Mouse (Mus musculus) liver, embryonic 11.5 days (tissue): ENCODE measurements around the gene Hmga1. TPM values are rescaled to one million over a fixed set of nuclear protein-coding genes. Genes with fewer than 3 reads are reported as not detected.

Experiments
- ATAC-seq: fragments of 200-750 bp; cut with Nextera tagmentation; replicated peaks from 2 replicates; pipeline ENCODE4 v1.8.0; 2017; ENCODE audit warnings: moderate number of reproducible peaks, mild to moderate bottlenecking, moderate TSS enrichment, moderate library complexity; ENCODE audit not compliant: low FRiP score
- DNase-seq: peaks from one replicate; pipeline ENCODE4 v3.0.0-alpha.2; 2017; ENCODE audit warnings: low spot score
- H3K27ac ChIP-seq: fragments of 300-500 bp; sonication (generic); 2 replicates; pipeline ENCODE4 v1.5.1; 2014; ENCODE audit warnings: mild to moderate bottlenecking, low read depth, low read length, control low read depth
- H3K27me3 ChIP-seq: fragments of 300-500 bp; sonication (generic); replicated peaks from 2 replicates; pipeline ENCODE4 v1.6.1; 2014; ENCODE audit warnings: low read length, mixed read lengths; ENCODE audit not compliant: control insufficient read depth, insufficient read depth
- H3K36me3 ChIP-seq: fragments of 300-500 bp; sonication (generic); 2 replicates; pipeline ENCODE4 v1.6.1; 2014; ENCODE audit warnings: mild to moderate bottlenecking, low read length, moderate library complexity, mixed read lengths; ENCODE audit not compliant: control insufficient read depth, insufficient read depth
- H3K4me1 ChIP-seq: fragments of 300-500 bp; sonication (generic); replicated peaks from 2 replicates; pipeline ENCODE4 v1.6.1; 2014; ENCODE audit warnings: low read length, mixed read lengths; ENCODE audit not compliant: control insufficient read depth, insufficient read depth
- H3K4me2 ChIP-seq: fragments of 300-500 bp; sonication (generic); 2 replicates; pipeline ENCODE4 v1.6.1; 2014; ENCODE audit warnings: mild to moderate bottlenecking, control low read depth, moderate library complexity
- H3K4me3 ChIP-seq: fragments of 300-500 bp; sonication (generic); 2 replicates; pipeline ENCODE4 v1.5.1; 2014; ENCODE audit warnings: low read depth, low read length, control low read depth
- H3K9ac ChIP-seq: fragments of 300-500 bp; sonication (generic); 2 replicates; pipeline ENCODE4 v1.6.1; 2014; ENCODE audit warnings: low read depth, low read length, control low read depth
- H3K9me3 ChIP-seq: fragments of 300-500 bp; sonication (generic); 2 replicates; pipeline ENCODE4 v1.6.1; 2016; ENCODE audit warnings: low read length, inconsistent platforms, mixed read lengths; ENCODE audit not compliant: control insufficient read depth
- WGBS: fragments of 180-500 bp; shearing (Covaris S2); extraction: QIAGEN DNeasy Blood & Tissue Kit; methylation state at CpG from one replicate; pipeline ENCODE4 v1.1.7; 2014; 5-methylcytosine and 5-hydroxymethylcytosine counted together
- polyA plus RNA-seq: library from polyadenylated mRNA; unstranded; fragments of >200 nt; fragmentation: Nextera tagmentation; extraction: Ambion mirVana; gene quantifications from 2 replicates; pipeline ENCODE4 v1.2.1, GENCODE M21; 2014

The Hmga1 gene
- polyA plus RNA-seq, 1 experiment from 2014 or later = 675 TPM

- ATAC-seq = peak; percentile 84
Measured at GRCm38 (mm10) chr17:27573772-27574320, 17.5 kb downstream of the Hmga1 start.

GRCm38 (mm10) chr17:27574470-27575115, 18.3 kb downstream of the Hmga1 start:
- no peaks in the 10 kb centered on the region for H3K9me3 ChIP-seq
- no peak for DNase-seq
- peaks cover 20% of the 10 kb centered on the region for H3K4me1 ChIP-seq
- no peak overlapping the region; the same call in 1 of the 2 replicates for H3K27ac ChIP-seq
- 75% methylated on average over 15 of the region's 16 CpGs for WGBS
- ATAC-seq = no peak
- H3K4me3 ChIP-seq = no peak overlapping the region
- peaks cover 12% of the 10 kb centered on the region for H3K36me3 ChIP-seq
- H3K27me3 ChIP-seq = no peaks in the 10 kb centered on the region
- 0 out of 2 replicates have a peak overlapping the region, but pooled peaks have one; percentile 14 for H3K9ac ChIP-seq
- no peak overlapping the region for H3K4me2 ChIP-seq

More at GRCm38 (mm10) chr17:27573772-27574320, 17.5 kb downstream of the Hmga1 start:
- Histone ChIP-seq H3K4me2 (no peak overlapping the region), H3K9ac (no peak overlapping the region), H3K4me1 (peaks cover 20% of the 10 kb centered on the region), H3K27ac (no peak overlapping the region), H3K9me3 (no peaks in the 10 kb centered on the region), H3K4me3 (no peak overlapping the region), H3K36me3 (peaks cover 5% of the 10 kb centered on the region), H3K27me3 (no peaks in the 10 kb centered on the region)
- WGBS = 57% methylated on average over 10 of the region's 10 CpGs
- no peak for DNase-seq

DNA sequence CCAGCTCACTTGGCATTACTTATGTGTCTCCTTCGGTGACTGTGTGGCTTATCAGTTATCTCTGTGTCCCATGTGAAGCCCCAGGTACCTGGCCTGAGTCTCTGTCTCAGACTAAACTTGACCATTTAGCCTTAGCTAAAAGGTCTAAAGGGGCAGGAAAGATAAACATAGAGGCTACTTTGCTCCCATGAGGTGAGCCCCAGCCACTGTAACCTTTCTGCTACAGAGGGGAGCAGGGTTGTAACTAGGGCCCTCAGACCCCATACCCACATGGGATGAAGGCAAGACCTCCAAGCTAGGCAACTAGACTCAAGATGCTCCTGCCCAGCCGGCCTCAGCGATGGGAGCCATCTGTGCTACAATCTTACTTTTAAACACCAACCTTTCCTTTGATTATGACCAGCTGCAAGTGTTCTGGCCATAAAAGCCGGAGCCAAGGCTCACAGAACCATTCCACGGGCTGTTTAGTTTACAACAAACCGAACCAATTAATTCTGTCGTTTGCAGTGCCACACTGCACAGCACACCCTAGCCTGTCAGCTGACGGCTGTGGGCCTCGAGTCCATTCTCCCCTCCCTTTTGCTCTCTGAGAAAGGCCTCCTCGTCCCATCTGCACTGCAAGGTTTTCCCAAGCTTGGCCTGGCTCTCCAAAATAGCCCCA, 18.9 kb downstream of the Hmga1 start:
- 73% methylated on average over 10 of the region's 10 CpGs for WGBS
- ATAC-seq = no peak
- H3K4me2 ChIP-seq = no peak overlapping the region

GRCm38 (mm10) chr17:27576056-27576455, 19.8 kb downstream of the Hmga1 start:
- H3K9ac ChIP-seq = no peak overlapping the region
- H3K4me1 ChIP-seq = peaks cover 31% of the 10 kb centered on the region
- H3K9me3 ChIP-seq = no peaks in the 10 kb centered on the region
- no peaks in the 10 kb centered on the region for H3K27me3 ChIP-seq
- no peak overlapping the region for H3K4me2 ChIP-seq
- ATAC-seq = no peak
- H3K4me3 ChIP-seq = no peak overlapping the region
- no peak overlapping the region for H3K27ac ChIP-seq
- peaks cover 25% of the 10 kb centered on the region for H3K36me3 ChIP-seq
- 78% methylated on average over 7 of the region's 7 CpGs for WGBS
- no peak for DNase-seq

More for the DNA sequence above, 18.9 kb downstream of the Hmga1 start:
- H3K9me3 ChIP-seq = no peaks in the 10 kb centered on the region
- H3K9ac ChIP-seq = 0 out of 2 replicates have a peak overlapping the region, but pooled peaks have one; percentile 14
- no peaks in the 10 kb centered on the region for H3K27me3 ChIP-seq
- H3K36me3 ChIP-seq = peaks cover 19% of the 10 kb centered on the region
- DNase-seq = no peak
- H3K4me3 ChIP-seq = no peak overlapping the region
- H3K27ac ChIP-seq = no peak overlapping the region; the same call in 1 of the 2 replicates
- H3K4me1 ChIP-seq = peaks cover 25% of the 10 kb centered on the region

- Histone ChIP-seq H3K4me1 (peaks cover 35% of the 10 kb centered on the region), H3K36me3 (peaks cover 32% of the 10 kb centered on the region), H3K27me3 (no peaks in the 10 kb centered on the region), H3K9me3 (no peaks in the 10 kb centered on the region), H3K4me2 (no peak overlapping the region), H3K9ac (no peak overlapping the region), H3K4me3 (no peak overlapping the region), H3K27ac (no peak overlapping the region)
- DNase-seq = no peak
- no peak for ATAC-seq
- WGBS = 76% methylated on average over 6 of the region's 6 CpGs
Measured at GRCm38 (mm10) chr17:27577468-27577867, 21.2 kb downstream of the Hmga1 start.

DNA sequence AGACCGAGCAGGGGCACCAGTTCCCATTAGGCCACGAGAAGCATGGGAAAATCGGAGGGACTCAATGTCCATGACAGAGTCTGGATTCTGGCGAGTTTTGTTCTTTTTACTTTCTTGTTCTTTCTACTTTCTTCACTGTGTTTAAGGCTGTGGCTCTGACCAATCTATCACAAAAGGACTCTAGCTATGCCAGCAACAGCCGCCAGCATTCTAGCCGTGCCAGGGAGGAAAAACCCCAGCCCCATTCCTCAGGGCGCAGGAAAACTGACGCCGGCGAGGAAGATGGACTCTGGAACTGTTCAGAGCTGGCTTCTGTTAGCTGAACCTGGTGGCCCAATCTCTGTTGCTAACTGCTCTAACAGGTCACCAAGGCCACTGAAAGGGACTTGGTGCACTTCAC, 22.2 kb downstream of the Hmga1 start:
- no peak overlapping the region for H3K4me2 ChIP-seq
- peaks cover 35% of the 10 kb centered on the region for H3K36me3 ChIP-seq
- 92% methylated on average over 10 of the region's 10 CpGs for WGBS
- H3K9me3 ChIP-seq = no peaks in the 10 kb centered on the region
- H3K4me1 ChIP-seq = peaks cover 41% of the 10 kb centered on the region
- no peak for DNase-seq
- H3K4me3 ChIP-seq = no peak overlapping the region
- H3K27me3 ChIP-seq = no peaks in the 10 kb centered on the region
- no peak overlapping the region for H3K27ac ChIP-seq
- no peak for ATAC-seq
- H3K9ac ChIP-seq = no peak overlapping the region

- no peak overlapping the region for H3K4me2 ChIP-seq
- H3K4me1 ChIP-seq = peaks cover 35% of the 10 kb centered on the region
- DNase-seq = no peak
- H3K27me3 ChIP-seq = no peaks in the 10 kb centered on the region
- peaks cover 33% of the 10 kb centered on the region for H3K36me3 ChIP-seq
- 96% methylated on average over 8 of the region's 8 CpGs for WGBS
- H3K27ac ChIP-seq = no peak overlapping the region
- H3K4me3 ChIP-seq = no peak overlapping the region
- no peak for ATAC-seq
- H3K9ac ChIP-seq = no peak overlapping the region
- no peaks in the 10 kb centered on the region for H3K9me3 ChIP-seq
Measured at GRCm38 (mm10) chr17:27579816-27580215, 23.5 kb downstream of the Hmga1 start.

GRCm38 (mm10) chr17:27580392-27581068, 24.2 kb downstream of the Hmga1 start:
- 63% methylated on average over 20 of the region's 20 CpGs for WGBS
- no peaks in the 10 kb centered on the region for H3K27me3 ChIP-seq
- no peak overlapping the region for H3K27ac ChIP-seq
- H3K36me3 ChIP-seq = peaks cover 31% of the 10 kb centered on the region
- DNase-seq (no peak), ATAC-seq (peak; percentile 56)
- no peak overlapping the region for H3K9ac ChIP-seq
- H3K9me3 ChIP-seq = no peaks in the 10 kb centered on the region
- no peak overlapping the region for H3K4me3 ChIP-seq
- H3K4me2 ChIP-seq = no peak overlapping the region
- peaks cover 28% of the 10 kb centered on the region for H3K4me1 ChIP-seq
